Mouse (Mus musculus) MEL (cell line): ENCODE measurements around the gene Scn2b. TPM values are rescaled to one million over a fixed set of nuclear protein-coding genes. Genes with fewer than 3 reads are reported as not detected.

ENCODE experiments used
- DNase-seq: peaks from one replicate; pipeline ENCODE4 v3.0.0; 2011; ENCODE audit warnings: low read depth, low spot score
- H3K27ac ChIP-seq: 2 replicates; pipeline ENCODE4 v1.5.1; 2012; ENCODE audit warnings: low read depth, mild to moderate bottlenecking, control low read depth, low read length, moderate library complexity; ENCODE audit not compliant: control insufficient read depth
- H3K27me3 ChIP-seq, 2 experiments: fragments of 150-350 bp in 1 of 2; sonication (generic) in 1 of 2; 2 replicates each; pipeline ENCODE4 v1.6.1; 2012; ENCODE audit warnings: low read length in 2 of 2, mild to moderate bottlenecking in 2 of 2, improper control_type of control experiment in 1 of 2, moderate library complexity in 1 of 2; ENCODE audit not compliant: insufficient read depth in 2 of 2, control insufficient read depth in 1 of 2
- H3K36me3 ChIP-seq, 2 experiments: 2 replicates each; pipeline ENCODE4 v1.6.1; 2012 to 2014; ENCODE audit warnings: low read length in 2 of 2, improper control_type of control experiment in 1 of 2, inconsistent platforms in 1 of 2, mild to moderate bottlenecking in 1 of 2; ENCODE audit not compliant: insufficient read depth in 2 of 2, control insufficient read depth in 1 of 2
- H3K4me1 ChIP-seq, 2 experiments: fragments of 150-350 bp in 1 of 2; sonication (generic) in 1 of 2; 2 replicates each; pipeline ENCODE4 v1.6.1; 2012; ENCODE audit warnings: low read length in 2 of 2, improper control_type of control experiment in 1 of 2, mild to moderate bottlenecking in 1 of 2; ENCODE audit not compliant: insufficient read depth in 2 of 2, control insufficient read depth in 1 of 2
- H3K4me3 ChIP-seq, 2 experiments: fragments of 150-350 bp in 1 of 2; sonication (generic) in 1 of 2; 2 replicates each; pipeline ENCODE4 v1.5.1; 2012; ENCODE audit warnings: low read depth in 2 of 2, low read length in 2 of 2, mild to moderate bottlenecking in 2 of 2, moderate library complexity in 2 of 2, control low read depth in 1 of 2, improper control_type of control experiment in 1 of 2; ENCODE audit not compliant: control insufficient read depth in 1 of 2, insufficient read depth in 1 of 2
- H3K79me2 ChIP-seq: 2 replicates; pipeline ENCODE4 v1.6.1; 2012; ENCODE audit warnings: mild to moderate bottlenecking, low read length, moderate library complexity; ENCODE audit not compliant: control insufficient read depth, poor library complexity, insufficient read depth
- H3K9ac ChIP-seq: 2 replicates; pipeline ENCODE4 v1.6.1; 2012; ENCODE audit warnings: low read depth, mild to moderate bottlenecking, control low read depth, low read length, moderate library complexity; ENCODE audit not compliant: control insufficient read depth, poor library complexity, severe bottlenecking
- H3K9me3 ChIP-seq: fragments of 150-350 bp; sonication (generic); replicated peaks from 2 replicates; pipeline ENCODE4 v1.6.1; 2012; ENCODE audit warnings: mild to moderate bottlenecking, low read length, improper control_type of control experiment, moderate library complexity; ENCODE audit not compliant: insufficient read depth
- BHLHE40 ChIP-seq: IDR thresholded peaks from 2 replicates; pipeline ENCODE4 v1.6.1; 2012; ENCODE audit warnings: low read depth, mild to moderate bottlenecking, inconsistent platforms, low read length, improper control_type of control experiment, borderline replicate concordance
- CHD1 ChIP-seq: IDR thresholded peaks from 2 replicates; pipeline ENCODE4 v1.6.1; 2012; ENCODE audit warnings: low read depth, mild to moderate bottlenecking, inconsistent platforms, low read length, improper control_type of control experiment
- CTCF ChIP-seq, 3 experiments: IDR thresholded peaks in 2 of 3; conservative IDR thresholded peaks in 1 of 3; 2 replicates each; pipeline ENCODE4 v1.5.1; 2011 to 2012; ENCODE audit warnings: low read length in 3 of 3, low read depth in 2 of 3, mild to moderate bottlenecking in 2 of 3, improper control_type of control experiment in 1 of 3, inconsistent platforms in 1 of 3, mixed read lengths in 1 of 3, moderate library complexity in 1 of 3; ENCODE audit not compliant: control insufficient read depth in 1 of 3, insufficient read depth in 1 of 3, poor library complexity in 1 of 3, severe bottlenecking in 1 of 3
- ELF1 ChIP-seq: IDR thresholded peaks from 2 replicates; pipeline ENCODE4 v1.6.1; 2014; ENCODE audit warnings: low read depth, mild to moderate bottlenecking, inconsistent platforms, low read length, improper control_type of control experiment, moderate library complexity
- EP300 ChIP-seq, 2 experiments: IDR thresholded peaks; 2 replicates each; pipeline ENCODE4 v1.6.1; 2011; ENCODE audit warnings: improper control_type of control experiment in 2 of 2, low read length in 2 of 2, low read depth in 1 of 2, mild to moderate bottlenecking in 1 of 2
- ETS1 ChIP-seq: IDR thresholded peaks from 2 replicates; pipeline ENCODE4 v1.6.1; 2012; ENCODE audit warnings: low read depth, mild to moderate bottlenecking, inconsistent platforms, low read length, improper control_type of control experiment, moderate library complexity
- GABPA ChIP-seq: IDR thresholded peaks from 2 replicates; pipeline ENCODE4 v1.6.1; 2012; ENCODE audit warnings: low read depth, mild to moderate bottlenecking, inconsistent platforms, low read length, improper control_type of control experiment, moderate library complexity
- GATA1 ChIP-seq: IDR thresholded peaks from 2 replicates; pipeline ENCODE4 v1.6.1; 2011; ENCODE audit warnings: low read depth, low read length, improper control_type of control experiment
- JUND ChIP-seq: IDR thresholded peaks from 2 replicates; pipeline ENCODE4 v1.6.1; 2011; ENCODE audit warnings: low read depth, mild to moderate bottlenecking, improper control_type of control experiment, low read length
- KAT2A ChIP-seq: conservative IDR thresholded peaks from 2 replicates; pipeline ENCODE4 v1.6.1; 2012; ENCODE audit warnings: low read depth, low read length, improper control_type of control experiment, inconsistent platforms
- MAFK ChIP-seq: IDR thresholded peaks from 2 replicates; pipeline ENCODE4 v1.6.1; 2011; ENCODE audit warnings: low read depth, mild to moderate bottlenecking, low read length, improper control_type of control experiment, borderline replicate concordance
- MAX ChIP-seq: IDR thresholded peaks from 2 replicates; pipeline ENCODE4 v1.6.1; 2011; ENCODE audit warnings: low read length, improper control_type of control experiment
- MAZ ChIP-seq: IDR thresholded peaks from 2 replicates; pipeline ENCODE4 v1.6.1; 2012; ENCODE audit warnings: low read depth, mild to moderate bottlenecking, inconsistent platforms, low read length, improper control_type of control experiment
- MYC ChIP-seq: IDR thresholded peaks from 2 replicates; pipeline ENCODE4 v1.6.1; 2011; ENCODE audit warnings: low read depth, mild to moderate bottlenecking, low read length, improper control_type of control experiment, moderate library complexity
- NRF1 ChIP-seq: IDR thresholded peaks from 2 replicates; pipeline ENCODE4 v1.6.1; 2014; ENCODE audit warnings: low read depth, mild to moderate bottlenecking, inconsistent platforms, low read length, improper control_type of control experiment, moderate library complexity; ENCODE audit not compliant: poor library complexity, insufficient read depth, severe bottlenecking
- POLR2AphosphoS2 ChIP-seq: IDR thresholded peaks from 2 replicates; pipeline ENCODE4 v1.6.1; 2011; ENCODE audit warnings: low read length, improper control_type of control experiment
- POLR2AphosphoS5 ChIP-seq: IDR thresholded peaks from 2 replicates; pipeline ENCODE4 v1.6.1; 2012; ENCODE audit warnings: low read depth, borderline replicate concordance, mild to moderate bottlenecking, inconsistent platforms, low read length, moderate library complexity, mixed read lengths
- SMC3 ChIP-seq: IDR thresholded peaks from 2 replicates; pipeline ENCODE4 v1.6.1; 2011; ENCODE audit warnings: low read depth, low read length, improper control_type of control experiment
- TAL1 ChIP-seq: IDR thresholded peaks from 2 replicates; pipeline ENCODE4 v1.6.1; 2012; ENCODE audit warnings: mild to moderate bottlenecking, inconsistent platforms, low read length, moderate library complexity, mixed read lengths
- TCF12 ChIP-seq: IDR thresholded peaks from 2 replicates; pipeline ENCODE4 v1.6.1; 2014; ENCODE audit warnings: low read depth, mild to moderate bottlenecking, inconsistent platforms, low read length, improper control_type of control experiment, moderate library complexity
- UBTF ChIP-seq: IDR thresholded peaks from 2 replicates; pipeline ENCODE4 v1.6.1; 2012; ENCODE audit warnings: low read depth, mild to moderate bottlenecking, inconsistent platforms, low read length, improper control_type of control experiment, moderate library complexity, borderline replicate concordance; ENCODE audit not compliant: insufficient read depth
- ZMIZ1 ChIP-seq: IDR thresholded peaks from 2 replicates; pipeline ENCODE4 v1.6.1; 2012; ENCODE audit warnings: low read depth, mild to moderate bottlenecking, inconsistent platforms, low read length, improper control_type of control experiment, moderate library complexity
- polyA plus RNA-seq, 2 experiments: library from polyadenylated mRNA; stranded (reverse) in 1 of 2; unstranded in 1 of 2; fragments of >175 nt in 1 of 2; fragments of >200 nt in 1 of 2; gene quantifications; 2 replicates each; pipeline versions ENCODE4 v1.2.1 to v1.2.4; 2012; ENCODE audit warnings: low replicate concordance in 2 of 2, low read depth in 1 of 2; ENCODE audit not compliant: insufficient read length in 2 of 2, insufficient read depth in 1 of 2, missing spikeins in 1 of 2
- total RNA-seq: library from RNA; depleted of rRNA; stranded (reverse); fragments of 300-350 nt; gene quantifications from 2 replicates; pipeline ENCODE4 v1.2.3, GENCODE M21; 2012

Scn2b gene
- total and polyA plus RNA-seq, 3 experiments: not detected

DNA sequence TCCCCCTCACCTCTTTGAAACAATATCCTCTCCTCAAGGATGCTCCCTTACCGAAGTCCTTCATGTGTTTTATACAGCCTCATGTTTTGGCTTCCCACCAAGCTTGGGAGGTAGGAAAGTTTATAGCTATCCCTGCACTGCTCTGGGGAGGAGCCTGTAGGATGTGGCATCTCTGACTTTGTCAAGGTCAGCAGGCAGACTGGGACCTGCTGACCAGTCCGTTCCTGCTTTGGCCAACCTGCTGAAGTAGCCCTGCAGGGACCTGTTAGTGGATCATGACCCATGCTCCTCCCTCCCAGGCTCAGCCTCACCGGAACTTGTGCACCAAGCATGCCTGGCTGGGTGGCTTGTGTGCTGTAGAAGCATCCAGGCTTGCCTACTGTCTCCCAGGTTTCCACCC lies 25.1 kb downstream of the Scn2b start:
- Histone ChIP-seq H3K27me3 (peaks cover 0 to 2% of the 10 kb centered on the region in 2 experiments; a peak in 3 of 4 replicates), H3K9ac (no peak overlapping the region), H3K9me3 (no peaks in the 10 kb centered on the region), H3K4me1 (no peaks in the 10 kb centered on the region), H3K4me3 (no peak overlapping the region), H3K79me2 (no peaks in the 10 kb centered on the region), H3K27ac (no peak overlapping the region), H3K36me3 (no peaks in the 10 kb centered on the region)
- TF ChIP-seq POLR2AphosphoS2 (no peak), UBTF (no peak), BHLHE40 (no peak), TAL1 (no peak), ZMIZ1 (no peak), POLR2AphosphoS5 (no peak), NRF1 (no peak)
- no peak for DNase-seq

DNA sequence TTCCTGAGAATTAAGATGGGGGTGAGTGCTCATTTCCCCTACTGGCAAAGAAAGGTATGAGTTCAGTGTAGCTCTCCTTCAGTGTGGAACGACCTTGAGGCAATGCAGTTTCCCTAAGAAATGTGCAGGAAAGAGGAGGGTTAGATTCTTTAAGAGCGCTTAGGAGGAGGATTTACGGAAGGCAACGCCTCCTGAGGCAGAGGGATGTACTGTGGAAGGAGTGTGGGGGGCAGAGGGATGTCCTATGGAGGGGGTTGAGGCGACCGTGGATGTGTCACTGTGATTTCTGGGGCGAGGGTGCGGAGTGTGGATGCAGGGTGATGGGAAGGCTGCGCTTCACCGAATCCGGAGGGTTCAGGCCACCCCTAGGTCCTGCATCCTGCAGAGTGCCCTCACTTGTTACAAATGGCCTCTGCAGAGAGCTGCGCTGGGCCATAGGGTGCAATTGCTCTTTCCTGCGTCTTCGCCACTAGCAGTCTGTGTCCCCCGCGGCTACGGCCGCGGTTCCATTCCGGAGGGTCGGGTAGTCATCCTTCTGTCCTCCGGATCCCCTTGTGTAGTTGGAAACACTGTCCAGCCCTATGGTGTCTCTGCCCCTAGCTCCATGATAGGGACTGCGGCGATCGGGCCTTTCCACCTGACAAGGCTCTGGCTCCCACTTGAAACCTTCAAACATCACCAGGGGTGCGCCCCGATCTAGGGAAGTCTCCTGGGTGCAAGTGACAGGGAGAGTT lies 28.1 kb downstream of the Scn2b start:
- Histone ChIP-seq H3K36me3 (no peaks in the 10 kb centered on the region), H3K4me3 (no peak overlapping the region), H3K27me3 (peaks cover 14% of the 10 kb centered on the region in 2 experiments), H3K79me2 (no peaks in the 10 kb centered on the region), H3K27ac (no peak overlapping the region), H3K9ac (no peak overlapping the region), H3K9me3 (no peaks in the 10 kb centered on the region), H3K4me1 (no peaks in the 10 kb centered on the region)
- no peak for TF ChIP-seq MYC
- TF ChIP-seq MAFK: no peak
- no peak for TF ChIP-seq KAT2A
- no peak for TF ChIP-seq GABPA
- no peak for TF ChIP-seq GATA1
- no peak for TF ChIP-seq TCF12
- TF ChIP-seq ETS1: no peak
- no peak for TF ChIP-seq BHLHE40
- TF ChIP-seq MAZ: no peak
- TF ChIP-seq ELF1: no peak
- TF ChIP-seq TAL1: no peak
- TF ChIP-seq SMC3: no peak
- TF ChIP-seq ZMIZ1: no peak
- TF ChIP-seq MAX: no peak
- no peak for TF ChIP-seq CHD1
- no peak for TF ChIP-seq POLR2AphosphoS2
- TF ChIP-seq JUND: no peak
- no peak for TF ChIP-seq CTCF (IDR thresholded peaks at IDR 0.05 in 2 of 3, conservative IDR thresholded peaks at IDR 0.05 in 1 of 3; ENCODE audit: control insufficient read depth in 1 of 3, insufficient read depth in 1 of 3, low read depth in 2 of 3, low read length in 3 of 3, poor library complexity in 1 of 3, severe bottlenecking in 1 of 3)
- TF ChIP-seq EP300 (IDR thresholded peaks at IDR 0.05; ENCODE audit: low read depth in 1 of 2, low read length in 2 of 2): no peak
- DNase-seq: peak; percentile 13
